Mouse (Mus musculus): Measurements from ENCODE around the gene Trpm1.

Trpm1 gene

GRCm38 (mm10) chr7:64296286-64297010 lies 142.8 kb downstream of the Trpm1 start:
- no peak for DNase-seq

GRCm38 (mm10) chr7:64310241-64310640 lies 156.6 kb downstream of the Trpm1 start:
- no peak for DNase-seq

- no peak for DNase-seq
Observed at GRCm38 (mm10) chr7:64310756-64311155, 157.1 kb downstream of the Trpm1 start.

GRCm38 (mm10) chr7:64312811-64313210 lies 159.2 kb downstream of the Trpm1 start:
- no peak for DNase-seq

All from cerebellum, adult 9-11 months (tissue).